Mouse (Mus musculus) embryonic facial prominence, embryonic 12.5 days (tissue): Measurements from ENCODE around the gene Ksr2. TPM values are rescaled to one million over a fixed set of nuclear protein-coding genes. Genes with fewer than 3 reads are reported as not detected.

Experiments used
- ATAC-seq: fragments of 200-750 bp; cut with Nextera tagmentation; 2 replicates; pipeline ENCODE4 v1.8.0; 2017; ENCODE audit not compliant: insufficient number of reproducible peaks, insufficient read depth, low FRiP score, low TSS enrichment
- H3K27ac ChIP-seq: fragments of 300-500 bp; sonication (generic); 2 replicates; pipeline ENCODE4 v1.5.1; 2016; ENCODE audit warnings: mild to moderate bottlenecking
- H3K27me3 ChIP-seq: fragments of 300-500 bp; sonication (generic); 2 replicates; pipeline ENCODE4 v1.6.1; 2016; ENCODE audit warnings: mild to moderate bottlenecking, moderate library complexity
- H3K36me3 ChIP-seq: fragments of 300-500 bp; sonication (generic); 2 replicates; pipeline ENCODE4 v1.6.1; 2016; ENCODE audit warnings: mild to moderate bottlenecking
- H3K4me1 ChIP-seq: fragments of 300-500 bp; sonication (generic); 2 replicates; pipeline ENCODE4 v1.6.1; 2016
- H3K4me2 ChIP-seq: fragments of 300-500 bp; sonication (generic); replicated peaks from 2 replicates; pipeline ENCODE4 v1.6.1; 2016; ENCODE audit warnings: mild to moderate bottlenecking, moderate library complexity
- H3K4me3 ChIP-seq: fragments of 300-500 bp; sonication (generic); 2 replicates; pipeline ENCODE4 v1.5.1; 2016; ENCODE audit warnings: mild to moderate bottlenecking
- H3K9ac ChIP-seq: fragments of 300-500 bp; sonication (generic); 2 replicates; pipeline ENCODE4 v1.6.1; 2016; ENCODE audit warnings: mild to moderate bottlenecking, moderate library complexity
- H3K9me3 ChIP-seq: fragments of 300-500 bp; sonication (generic); 2 replicates; pipeline ENCODE4 v1.6.1; 2016; ENCODE audit warnings: mild to moderate bottlenecking, moderate library complexity
- WGBS: fragments of 180-500 bp; shearing (Covaris S2); methylation state at CpG from one replicate; pipeline ENCODE4 v1.1.7; 2016; 5-methylcytosine and 5-hydroxymethylcytosine counted together
- polyA plus RNA-seq: library from polyadenylated mRNA; unstranded; fragments of >200 nt; fragmentation: Nextera tagmentation; extraction: Ambion mirVana; gene quantifications from 2 replicates; pipeline ENCODE4 v1.2.1, GENCODE M21; 2016

Gene Ksr2
- polyA plus RNA-seq, 1 experiment from 2014 or later, result 0.68 TPM

DNA sequence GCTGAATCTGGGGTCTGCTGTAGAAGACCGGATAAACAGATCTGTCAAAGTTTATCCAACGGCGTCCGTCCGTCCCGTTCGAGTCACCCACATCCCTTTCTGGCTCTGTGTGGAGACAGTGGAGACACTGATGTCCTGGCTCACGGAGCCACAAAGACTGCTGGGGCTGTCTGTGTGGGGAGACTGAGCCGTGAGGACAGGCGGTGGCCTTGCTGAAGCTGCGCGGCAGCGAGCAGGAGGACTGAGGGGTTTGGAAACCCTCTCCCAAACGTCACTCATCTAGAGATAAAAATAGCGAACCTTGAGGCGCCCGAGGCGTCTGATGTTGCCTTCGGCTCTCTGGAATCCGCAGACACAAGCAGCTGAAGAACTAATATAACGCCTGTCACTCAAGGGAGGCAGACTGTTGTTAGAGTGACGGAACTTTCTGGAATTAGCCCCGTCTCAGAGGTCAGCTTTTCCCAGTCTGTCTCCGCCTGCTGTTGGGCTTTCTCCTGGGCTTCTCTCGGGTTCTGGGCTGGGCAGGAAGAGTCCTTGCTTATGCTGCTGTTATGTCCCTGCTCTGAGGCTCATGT, 133.0 kb downstream of the Ksr2 start:
- Histone ChIP-seq H3K4me2 (no peak overlapping the region), H3K4me3 (no peak overlapping the region), H3K9me3 (peaks cover 3% of the 10 kb centered on the region; the same call in 1 of the 2 replicates), H3K36me3 (no peaks in the 10 kb centered on the region), H3K4me1 (no peaks in the 10 kb centered on the region), H3K27ac (no peak overlapping the region), H3K27me3 (no peaks in the 10 kb centered on the region), H3K9ac (no peak overlapping the region)
- 75% methylated on average over 25 of the region's 25 CpGs for WGBS
- no peak for ATAC-seq

DNA sequence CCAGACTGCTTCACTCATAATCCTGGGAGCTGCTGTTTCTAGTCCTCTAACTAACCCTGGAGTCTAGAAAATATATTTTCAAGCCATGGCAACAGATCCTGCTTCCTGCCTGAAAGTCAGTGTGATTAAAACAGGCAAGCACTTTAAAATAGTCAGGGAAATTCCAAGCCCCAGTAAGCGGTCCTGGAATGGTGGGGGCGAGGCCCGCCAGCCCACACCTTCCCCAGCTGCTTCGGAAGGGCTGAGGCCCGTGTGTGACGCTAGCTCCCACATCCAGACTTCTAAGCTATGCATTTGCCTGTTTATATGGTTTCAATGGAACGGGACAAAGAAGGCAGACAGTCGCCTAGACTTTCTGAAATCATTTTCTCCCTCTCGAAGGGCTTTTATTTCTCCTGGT, 137.2 kb downstream of the Ksr2 start:
- no peak for ATAC-seq

GRCm38 (mm10) chr5:117552096-117552495, 138.3 kb downstream of the Ksr2 start:
- no peak for ATAC-seq
- Histone ChIP-seq H3K36me3 (no peaks in the 10 kb centered on the region), H3K4me3 (no peak overlapping the region), H3K27me3 (no peaks in the 10 kb centered on the region), H3K4me1 (no peaks in the 10 kb centered on the region), H3K9me3 (no peaks in the 10 kb centered on the region), H3K9ac (no peak overlapping the region), H3K4me2 (no peak overlapping the region), H3K27ac (no peak overlapping the region)
- 92% methylated on average over 8 of the region's 8 CpGs for WGBS

More for the DNA sequence above, 137.2 kb downstream of the Ksr2 start:
- 59% methylated on average over 9 of the region's 9 CpGs for WGBS
- Histone ChIP-seq H3K27me3 (no peaks in the 10 kb centered on the region), H3K4me3 (no peak overlapping the region), H3K27ac (no peak overlapping the region), H3K4me1 (no peaks in the 10 kb centered on the region), H3K9me3 (no peaks in the 10 kb centered on the region), H3K4me2 (no peak overlapping the region), H3K36me3 (no peaks in the 10 kb centered on the region), H3K9ac (no peak overlapping the region)

- Histone ChIP-seq H3K36me3 (no peaks in the 10 kb centered on the region), H3K4me2 (no peak overlapping the region), H3K4me1 (no peaks in the 10 kb centered on the region), H3K27ac (no peak overlapping the region), H3K9me3 (no peaks in the 10 kb centered on the region), H3K27me3 (no peaks in the 10 kb centered on the region), H3K9ac (no peak overlapping the region), H3K4me3 (no peak overlapping the region)
- WGBS, result 90% methylated on average over 4 of the region's 4 CpGs
- no peak for ATAC-seq
Observed at GRCm38 (mm10) chr5:117554505-117554904, 140.7 kb downstream of the Ksr2 start.

GRCm38 (mm10) chr5:117556570-117556969, 142.8 kb downstream of the Ksr2 start:
- Histone ChIP-seq H3K4me3 (no peak overlapping the region), H3K36me3 (no peaks in the 10 kb centered on the region), H3K27me3 (no peaks in the 10 kb centered on the region), H3K4me1 (no peaks in the 10 kb centered on the region), H3K9ac (no peak overlapping the region), H3K4me2 (no peak overlapping the region), H3K27ac (no peak overlapping the region), H3K9me3 (no peaks in the 10 kb centered on the region)
- ATAC-seq, result no peak
- WGBS, result 81% methylated on average over 9 of the region's 9 CpGs

DNA sequence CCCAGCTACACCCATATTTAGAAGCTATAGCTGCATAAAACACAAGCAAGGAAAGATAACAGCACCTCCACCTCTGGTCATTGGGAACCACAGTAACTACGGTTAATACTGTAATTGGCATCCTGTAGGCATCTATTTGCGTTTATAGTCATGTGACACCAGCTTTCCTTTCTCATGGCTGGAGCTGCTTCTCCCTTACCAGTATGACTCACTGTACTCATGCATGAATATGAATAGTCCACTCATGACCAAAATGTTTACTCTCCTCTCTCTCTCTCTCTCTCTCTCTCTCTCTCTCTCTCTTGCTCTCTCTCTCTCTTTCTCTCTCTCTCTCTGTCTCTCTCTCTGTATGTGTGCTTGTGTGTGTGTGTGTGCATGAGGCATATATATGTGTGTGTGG, 147.3 kb downstream of the Ksr2 start:
- Histone ChIP-seq H3K9ac (no peak overlapping the region), H3K36me3 (no peaks in the 10 kb centered on the region), H3K4me2 (no peak overlapping the region), H3K27me3 (no peaks in the 10 kb centered on the region), H3K9me3 (no peaks in the 10 kb centered on the region), H3K4me3 (no peak overlapping the region), H3K27ac (no peak overlapping the region), H3K4me1 (no peaks in the 10 kb centered on the region)
- ATAC-seq, result no peak
- 90% methylated on average over 2 of the region's 2 CpGs for WGBS

DNA sequence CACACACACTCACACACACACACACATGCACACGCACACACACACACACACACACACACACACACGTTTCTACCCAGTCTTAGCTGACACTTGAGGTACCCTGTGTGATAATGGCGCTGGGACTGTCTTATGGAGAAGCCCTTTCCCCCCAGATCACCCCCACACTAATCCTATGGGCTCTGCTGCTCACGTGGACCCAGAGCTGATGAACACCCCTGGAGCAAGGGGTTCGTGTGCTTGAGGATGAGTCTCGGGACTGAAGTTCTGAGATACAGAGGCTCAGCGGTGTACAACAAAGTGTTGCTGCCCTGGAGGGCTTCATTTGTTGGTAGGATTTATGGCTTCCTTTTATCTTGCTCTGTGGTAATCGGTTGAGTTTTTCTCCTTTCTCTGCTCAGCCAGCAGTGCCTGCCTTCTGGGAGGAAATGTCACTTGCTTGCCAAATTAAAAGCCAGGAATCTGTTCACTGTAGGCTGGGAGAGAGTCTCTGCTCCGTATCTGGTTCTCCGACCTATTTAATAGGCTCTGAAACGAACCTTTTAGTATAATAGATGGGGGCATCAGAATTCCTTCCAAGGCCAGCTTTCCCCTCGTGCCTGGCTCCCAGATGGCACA, 152.4 kb downstream of the Ksr2 start:
- no peaks in the 10 kb centered on the region for H3K4me1 ChIP-seq
- no peaks in the 10 kb centered on the region for H3K36me3 ChIP-seq
- WGBS, result 70% methylated on average over 12 of the region's 12 CpGs
- H3K27ac ChIP-seq, result no peak overlapping the region
- no peak overlapping the region for H3K9ac ChIP-seq
- H3K4me3 ChIP-seq, result no peak overlapping the region
- no peaks in the 10 kb centered on the region for H3K9me3 ChIP-seq
- H3K27me3 ChIP-seq, result no peaks in the 10 kb centered on the region
- no peak for ATAC-seq
- no peak overlapping the region for H3K4me2 ChIP-seq

- Histone ChIP-seq H3K9ac (no peak overlapping the region), H3K9me3 (no peaks in the 10 kb centered on the region), H3K36me3 (no peaks in the 10 kb centered on the region), H3K4me3 (no peak overlapping the region), H3K27me3 (no peaks in the 10 kb centered on the region), H3K27ac (no peak overlapping the region), H3K4me2 (no peak overlapping the region), H3K4me1 (no peaks in the 10 kb centered on the region)
- ATAC-seq, result no peak
- 78% methylated on average over 6 of the region's 6 CpGs for WGBS
Observed at GRCm38 (mm10) chr5:117569190-117569795, 155.5 kb downstream of the Ksr2 start.

DNA sequence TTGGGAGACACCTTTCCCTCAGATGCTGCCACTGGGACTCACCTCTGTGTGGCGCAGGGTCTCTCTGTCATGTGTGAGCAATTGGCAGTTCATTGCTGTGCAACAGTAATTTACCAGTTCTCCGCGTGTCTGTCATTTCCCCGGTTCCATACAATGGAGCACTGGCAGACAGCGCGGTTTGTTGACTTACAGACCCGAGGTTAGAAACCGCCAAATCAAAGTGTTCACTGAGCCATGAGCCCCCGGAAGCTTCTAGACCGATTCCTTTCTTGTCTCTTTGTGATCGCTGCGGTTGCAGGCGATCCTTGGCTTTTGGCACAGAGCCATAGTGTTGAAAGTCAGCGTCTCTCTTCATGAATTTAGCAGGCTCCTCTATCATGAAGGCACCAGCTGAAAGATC, 158.6 kb downstream of the Ksr2 start:
- Histone ChIP-seq H3K27ac (no peak overlapping the region), H3K4me3 (no peak overlapping the region), H3K4me2 (no peak overlapping the region), H3K36me3 (no peaks in the 10 kb centered on the region), H3K4me1 (no peaks in the 10 kb centered on the region), H3K9ac (no peak overlapping the region), H3K9me3 (no peaks in the 10 kb centered on the region), H3K27me3 (no peaks in the 10 kb centered on the region)
- no peak for ATAC-seq
- 83% methylated on average over 14 of the region's 14 CpGs for WGBS

DNA sequence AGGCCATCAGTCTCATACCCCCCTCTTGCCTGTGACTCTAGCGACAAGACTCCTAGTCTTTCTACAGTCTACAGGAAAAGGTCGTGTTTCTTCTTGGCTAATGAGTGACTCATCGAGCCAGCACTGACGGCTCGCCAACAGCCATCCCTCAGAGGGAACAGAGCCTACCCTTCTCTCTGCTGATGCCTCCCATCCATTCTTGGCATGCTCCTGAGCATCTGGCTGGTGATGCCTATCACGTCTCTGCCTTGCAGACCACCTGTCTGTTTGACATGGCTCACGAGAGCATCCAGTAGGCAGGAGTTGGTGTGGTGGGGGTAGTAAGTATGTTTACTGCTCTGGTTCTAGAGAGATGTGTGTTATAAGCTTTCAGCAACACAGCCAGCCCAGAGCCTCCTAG, 161.1 kb downstream of the Ksr2 start:
- H3K27me3 ChIP-seq, result no peaks in the 10 kb centered on the region
- no peak overlapping the region for H3K4me2 ChIP-seq
- no peak overlapping the region for H3K9ac ChIP-seq
- no peak overlapping the region for H3K27ac ChIP-seq
- no peak for ATAC-seq
- no peaks in the 10 kb centered on the region for H3K36me3 ChIP-seq
- H3K4me1 ChIP-seq, result no peaks in the 10 kb centered on the region
- no peaks in the 10 kb centered on the region for H3K9me3 ChIP-seq
- WGBS, result 78% methylated on average over 7 of the region's 7 CpGs
- no peak overlapping the region for H3K4me3 ChIP-seq

GRCm38 (mm10) chr5:117577598-117577997, 163.8 kb downstream of the Ksr2 start:
- Histone ChIP-seq H3K9ac (no peak overlapping the region), H3K27me3 (0 out of 2 replicates have a peak, but pooled peaks cover 3% of the 10 kb centered on the region), H3K4me3 (no peak overlapping the region), H3K4me1 (no peaks in the 10 kb centered on the region), H3K9me3 (no peaks in the 10 kb centered on the region), H3K36me3 (no peaks in the 10 kb centered on the region), H3K27ac (no peak overlapping the region), H3K4me2 (no peak overlapping the region)
- WGBS, result 84% methylated on average over 5 of the region's 5 CpGs
- ATAC-seq, result no peak

DNA sequence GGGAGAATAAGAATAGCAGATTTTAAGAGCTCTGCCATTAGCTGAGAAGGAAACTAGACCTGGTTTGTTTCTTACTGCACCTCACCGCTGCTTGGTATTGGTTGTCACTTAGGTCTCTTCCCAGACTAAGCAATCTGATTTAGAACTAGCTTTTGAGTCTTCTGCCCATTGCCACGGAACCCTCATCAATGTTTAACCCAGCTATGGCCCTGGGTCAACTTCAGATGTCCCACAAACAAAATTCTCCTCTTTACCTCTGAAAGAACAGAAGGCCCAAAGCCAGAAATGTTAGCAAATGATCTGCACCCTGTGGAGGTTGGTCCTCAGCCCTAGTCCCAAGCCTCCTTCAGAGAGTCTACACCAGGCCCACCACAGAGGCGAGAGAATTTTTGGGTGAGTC, 167.9 kb downstream of the Ksr2 start:
- Histone ChIP-seq H3K27ac (no peak overlapping the region), H3K27me3 (0 out of 2 replicates have a peak, but pooled peaks cover 3% of the 10 kb centered on the region), H3K9me3 (no peaks in the 10 kb centered on the region), H3K4me2 (no peak overlapping the region), H3K4me3 (no peak overlapping the region), H3K9ac (no peak overlapping the region), H3K4me1 (no peaks in the 10 kb centered on the region), H3K36me3 (no peaks in the 10 kb centered on the region)
- no peak for ATAC-seq
- WGBS, result 83% methylated on average over 3 of the region's 3 CpGs
